Mouse (Mus musculus): ENCODE measurements around the gene Arrdc5. TPM values are rescaled to one million over a fixed set of nuclear protein-coding genes. Genes with fewer than 3 reads are reported as not detected.

Arrdc5 gene
- polyA plus RNA-seq, 1 experiment: not detected

DNA sequence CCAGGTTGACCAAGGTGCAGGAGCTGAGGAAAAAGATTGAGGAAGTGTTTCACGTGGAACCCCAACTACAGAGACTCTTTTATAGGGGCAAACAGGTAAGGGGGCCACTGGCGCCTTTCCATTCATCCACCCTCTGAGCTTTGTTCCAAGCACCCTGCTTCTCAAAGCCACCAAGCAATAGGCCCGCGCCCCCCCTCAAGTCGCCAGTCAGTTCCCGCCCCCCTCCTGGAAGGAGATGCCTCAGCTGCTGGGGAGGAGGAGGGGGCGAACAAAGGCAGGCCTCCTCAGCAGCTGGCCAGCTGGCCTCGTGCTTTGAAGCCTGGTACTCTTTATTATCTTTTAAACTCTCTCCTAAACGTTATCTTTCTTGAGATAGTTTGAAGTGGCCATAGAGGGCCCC lies 5.1 kb upstream of the Arrdc5 start:
- H3K27ac ChIP-seq (ENCODE audit: insufficient read depth, low read length): no peak overlapping the region
- no peaks in the 10 kb centered on the region for H3K4me1 ChIP-seq (ENCODE audit: control insufficient read depth, insufficient read depth, low read length)

DNA sequence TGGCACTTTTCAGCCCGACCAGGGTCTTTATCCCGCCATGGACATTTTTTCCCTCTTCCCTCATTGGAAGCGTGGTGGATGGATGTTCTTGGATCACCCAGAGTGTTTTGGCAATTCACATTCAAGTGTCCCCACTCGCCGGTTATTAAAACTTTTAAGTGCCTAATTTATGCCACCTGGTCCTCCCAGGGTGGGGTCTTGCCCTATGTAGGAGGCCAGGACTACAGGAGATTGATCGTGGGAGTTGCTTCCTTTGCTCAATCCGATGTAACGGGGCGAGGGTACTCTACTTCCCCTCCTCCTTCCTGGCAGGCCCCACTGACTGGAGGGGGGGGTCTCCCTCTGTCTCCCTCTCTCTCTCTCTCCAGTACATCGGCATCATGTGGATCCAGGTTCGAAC lies 4.6 kb upstream of the Arrdc5 start:
- H3K27ac ChIP-seq (ENCODE audit: insufficient read depth, low read length): no peak overlapping the region
- no peaks in the 10 kb centered on the region for H3K4me1 ChIP-seq (ENCODE audit: control insufficient read depth, insufficient read depth, low read length)
- peak overlapping the region; percentile 75 for H3K4me3 ChIP-seq (ENCODE audit: insufficient read depth, low read length)
- TF ChIP-seq CTCF (IDR thresholded peaks at IDR 0.05; ENCODE audit: borderline replicate concordance, insufficient read depth, low read length) (no peak), POLR2A (IDR thresholded peaks at IDR 0.05; ENCODE audit: low read depth, low read length) (no peak)

More for the DNA sequence above, 5.1 kb upstream of the Arrdc5 start:
- peak overlapping the region; percentile 75 for H3K4me3 ChIP-seq (ENCODE audit: insufficient read depth, low read length)
- no peak for TF ChIP-seq CTCF (IDR thresholded peaks at IDR 0.05; ENCODE audit: borderline replicate concordance, insufficient read depth, low read length)
- TF ChIP-seq POLR2A (IDR thresholded peaks at IDR 0.05; ENCODE audit: low read depth, low read length): no peak

DNA sequence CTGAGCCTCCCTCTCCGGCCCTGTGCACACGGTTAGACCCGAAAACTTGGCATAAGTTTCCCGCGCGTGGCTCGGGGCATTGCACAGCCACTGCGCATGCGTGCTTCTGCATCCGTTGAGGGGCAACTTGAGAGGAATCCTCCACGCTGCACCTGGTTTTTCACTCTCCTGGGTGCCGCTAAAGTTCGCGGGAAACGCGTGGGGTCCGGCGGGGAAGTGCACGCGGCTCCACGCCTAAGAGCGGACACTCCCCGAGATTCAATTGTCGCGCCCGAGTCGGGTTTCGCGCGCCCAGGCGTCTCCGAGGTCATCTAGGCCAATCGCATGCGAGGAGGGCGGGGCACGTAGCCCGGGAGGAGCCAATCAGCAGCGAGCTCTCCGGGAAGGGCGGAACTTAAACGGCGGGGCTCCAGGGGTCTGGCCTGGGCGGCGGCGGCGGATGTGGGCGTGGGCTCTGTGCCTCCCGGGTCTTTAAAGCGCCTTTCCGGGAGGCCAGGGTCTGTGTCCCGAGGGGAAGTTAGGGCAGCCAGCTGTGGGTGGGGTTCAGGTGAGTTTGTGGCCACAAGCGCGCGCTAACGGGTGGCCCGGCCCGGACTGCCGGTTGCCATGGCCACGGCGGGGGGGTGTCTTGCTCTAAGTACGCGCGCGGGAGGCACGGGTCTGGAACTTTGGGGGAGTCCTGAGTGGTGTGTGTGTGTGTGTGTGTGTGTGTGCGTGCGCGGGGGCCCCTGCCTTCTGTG lies 3.9 kb upstream of the Arrdc5 start:
- no peak for TF ChIP-seq CTCF (IDR thresholded peaks at IDR 0.05; ENCODE audit: borderline replicate concordance, insufficient read depth, low read length)
- peak; percentile 44 for TF ChIP-seq POLR2A (IDR thresholded peaks at IDR 0.05; ENCODE audit: low read depth, low read length)
- Histone ChIP-seq H3K4me1 (ENCODE audit: control insufficient read depth, insufficient read depth, low read length) (no peaks in the 10 kb centered on the region), H3K4me3 (ENCODE audit: insufficient read depth, low read length) (peak overlapping the region; percentile 75), H3K27ac (ENCODE audit: insufficient read depth, low read length) (no peak overlapping the region)

GRCm38 (mm10) chr17:56303160-56303846 lies 3.2 kb upstream of the Arrdc5 start, which contains the start of gene Uhrf1:
Uhrf1 (plus strand) TSS chr17:56303321.
- Histone ChIP-seq H3K27ac (ENCODE audit: insufficient read depth, low read length) (no peak within 1 kb of the TSS), H3K4me1 (ENCODE audit: control insufficient read depth, insufficient read depth, low read length) (no peaks in the 10 kb centered on the region), H3K4me3 (ENCODE audit: insufficient read depth, low read length) (peak within 1 kb of the TSS; percentile 75)
- TF ChIP-seq POLR2A (IDR thresholded peaks at IDR 0.05; ENCODE audit: low read depth, low read length) (0 out of 2 replicates have a peak, but pooled peaks have one; percentile 27), CTCF (IDR thresholded peaks at IDR 0.05; ENCODE audit: borderline replicate concordance, insufficient read depth, low read length) (no peak)

DNA sequence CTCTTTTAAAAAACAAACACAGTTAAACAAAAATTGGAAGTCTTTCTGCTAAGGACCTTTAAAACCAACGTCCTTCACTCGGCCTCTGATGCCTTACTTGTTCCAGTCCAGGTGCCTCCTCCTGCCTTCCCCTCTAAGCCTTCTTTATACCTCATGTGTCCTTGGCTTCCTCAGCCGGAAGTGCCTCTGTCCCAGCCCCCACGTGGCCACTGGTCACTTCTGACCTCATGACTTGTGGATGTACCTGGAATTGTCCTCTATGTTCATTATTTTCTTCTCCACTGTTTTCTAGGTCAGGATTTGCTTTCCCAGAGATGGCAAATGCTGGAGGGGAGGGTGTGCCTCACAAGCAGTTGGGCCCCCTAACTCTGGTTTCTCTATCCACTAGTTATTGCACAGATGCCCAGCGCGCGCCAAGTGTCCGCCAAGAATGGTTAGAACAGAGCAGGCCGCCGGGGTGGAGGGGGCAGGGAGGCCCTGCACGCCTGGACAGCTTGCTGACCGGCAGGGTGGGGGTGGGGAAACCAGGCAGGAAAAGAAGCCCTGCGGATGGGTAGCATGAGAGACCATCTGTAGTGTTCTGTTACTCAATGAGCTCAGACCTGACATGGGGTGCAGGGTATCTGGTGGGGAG lies 2.4 kb upstream of the Arrdc5 start:
- Histone ChIP-seq H3K27ac (ENCODE audit: insufficient read depth, low read length) (no peak overlapping the region), H3K4me3 (ENCODE audit: insufficient read depth, low read length) (no peak overlapping the region), H3K4me1 (ENCODE audit: control insufficient read depth, insufficient read depth, low read length) (no peaks in the 10 kb centered on the region)
- no peak for TF ChIP-seq CTCF (IDR thresholded peaks at IDR 0.05; ENCODE audit: borderline replicate concordance, insufficient read depth, low read length)

GRCm38 (mm10) chr17:56298238-56298637 lies 1.8 kb downstream of the Arrdc5 start:
- no peak overlapping the region for H3K4me3 ChIP-seq (ENCODE audit: insufficient read depth, low read length)
- no peak overlapping the region for H3K27ac ChIP-seq (ENCODE audit: insufficient read depth, low read length)
- no peaks in the 10 kb centered on the region for H3K4me1 ChIP-seq (ENCODE audit: control insufficient read depth, insufficient read depth, low read length)
- TF ChIP-seq CTCF (IDR thresholded peaks at IDR 0.05; ENCODE audit: borderline replicate concordance, insufficient read depth, low read length) (no peak), POLR2A (IDR thresholded peaks at IDR 0.05; ENCODE audit: low read depth, low read length) (no peak)

- Histone ChIP-seq H3K4me3 (ENCODE audit: insufficient read depth, low read length) (no peak overlapping the region), H3K4me1 (ENCODE audit: control insufficient read depth, insufficient read depth, low read length) (no peaks in the 10 kb centered on the region), H3K27ac (ENCODE audit: insufficient read depth, low read length) (no peak overlapping the region)
- TF ChIP-seq POLR2A (IDR thresholded peaks at IDR 0.05; ENCODE audit: low read depth, low read length): no peak
- TF ChIP-seq CTCF (IDR thresholded peaks at IDR 0.05; ENCODE audit: borderline replicate concordance, insufficient read depth, low read length): no peak
These were observed 3.9 kb downstream of the Arrdc5 start for GRCm38 (mm10) chr17:56296201-56296600.

- TF ChIP-seq CTCF (IDR thresholded peaks at IDR 0.05; ENCODE audit: borderline replicate concordance, insufficient read depth, low read length) (no peak), POLR2A (IDR thresholded peaks at IDR 0.05; ENCODE audit: low read depth, low read length) (no peak)
- no peak overlapping the region for H3K4me3 ChIP-seq (ENCODE audit: insufficient read depth, low read length)
- no peaks in the 10 kb centered on the region for H3K4me1 ChIP-seq (ENCODE audit: control insufficient read depth, insufficient read depth, low read length)
- H3K27ac ChIP-seq (ENCODE audit: insufficient read depth, low read length): no peak overlapping the region
These were observed 5.8 kb downstream of the Arrdc5 start for GRCm38 (mm10) chr17:56294241-56294640.

- Histone ChIP-seq H3K4me3 (ENCODE audit: insufficient read depth, low read length) (no peak overlapping the region), H3K4me1 (ENCODE audit: control insufficient read depth, insufficient read depth, low read length) (no peaks in the 10 kb centered on the region), H3K27ac (ENCODE audit: insufficient read depth, low read length) (no peak overlapping the region)
- no peak for TF ChIP-seq POLR2A (IDR thresholded peaks at IDR 0.05; ENCODE audit: low read depth, low read length)
- no peak for TF ChIP-seq CTCF (IDR thresholded peaks at IDR 0.05; ENCODE audit: borderline replicate concordance, insufficient read depth, low read length)
These were observed 6.8 kb downstream of the Arrdc5 start for GRCm38 (mm10) chr17:56293291-56293690.

Measured in embryonic fibroblast, embryonic 13.5 days (primary cell).